Mouse (Mus musculus) Patski (cell line): ENCODE results near the gene Rex1bd. TPM values are rescaled to one million over a fixed set of nuclear protein-coding genes. Genes with fewer than 3 reads are reported as not detected.
A peak's percentile ranks its signal among the peaks of the same experiment; 100 is the strongest.

ENCODE experiments used
- ATAC-seq: fragments of 100-300 bp; one replicate; pipeline ENCODE4 v1.8.0; 2021
- CTCF ChIA-PET: fragments of 350-600 bp; sonication (Branson Sonifier 250); formaldehyde crosslinking; loops from one replicate; lab custom pipeline; 2022; ENCODE audit warnings: inconsistent platforms; lab: Charles Lee
- POLR2A ChIA-PET: fragments of 350-600 bp; sonication (Branson Sonifier 250); formaldehyde crosslinking; loops from one replicate; lab custom pipeline; 2022; ENCODE audit warnings: antibody characterized with exemption, inconsistent platforms; lab: Charles Lee
- DNase-seq: peaks from one replicate; pipeline ENCODE4 v3.0.0-alpha.2; 2011; ENCODE audit warnings: low read depth, low spot score
- H3K27me3 ChIP-seq: fragments of 371-371 bp; one replicate; pipeline ENCODE4 v1.5.1; 2021
- CTCF ChIP-seq: fragments of 100-300 bp; IDR thresholded peaks from one replicate; pipeline ENCODE4 v1.5.1; 2021
- in situ Hi-C: fragments of 300-500 bp; cut with MboI; formaldehyde crosslinking; loops from 3 replicates; pipeline ENCODE4 v1.11.1; 2018; ENCODE audit warnings: low pct_unique_long_range_greater_than_20kb, mixed read lengths
- polyA plus RNA-seq: library from polyadenylated mRNA; unstranded; gene quantifications from one replicate; pipeline ENCODE4 v1.2.3, GENCODE M21; 2021

Rex1bd gene
- polyA plus RNA-seq, 1 experiment from 2014 or later = 93.9 TPM

- CTCF ChIA-PET = interaction anchor here (1.1 kb wide), 2 partner anchors 10 to 17 kb away, joined by 3 read pairs; no protein-coding TSS in a partner anchor
- DNase-seq = no peak
- POLR2A ChIA-PET = interaction anchor here (0.7 to 1.3 kb wide), 4 partner anchors 12 to 30 kb away, joined by 3 to 7 read pairs (median 4); no protein-coding TSS in a partner anchor
- no peak for TF ChIP-seq CTCF
- H3K27me3 ChIP-seq = no peaks in the 10 kb centered on the region
- ATAC-seq = no peak
- in situ Hi-C loops = no loop called here
Observed at GRCm38 (mm10) chr8:70541081-70541480, 34.5 kb upstream of the Rex1bd start.

GRCm38 (mm10) chr8:70540507-70541071, 34.0 kb upstream of the Rex1bd start:
- in situ Hi-C loops = no loop called here
- no peak for DNase-seq
- H3K27me3 ChIP-seq = no peaks in the 10 kb centered on the region
- CTCF ChIA-PET = no interaction called here
- TF ChIP-seq CTCF = no peak
- ATAC-seq = peak; percentile 7
- POLR2A ChIA-PET = interaction anchor here (0.8 to 4.2 kb wide), 6 partner anchors 10 to 69 kb away, joined by 3 to 24 read pairs (median 4); partner anchors contain the start of genes Fkbp8, Kxd1, Ssbp4 and Uba52

GRCm38 (mm10) chr8:70540013-70540506, 33.5 kb upstream of the Rex1bd start:
- in situ Hi-C loops = no loop called here
- ChIA-PET POLR2A (interaction anchor here (0.8 to 4.2 kb wide), 5 partner anchors 10 to 70 kb away, joined by 4 to 24 read pairs (median 5); partner anchors contain the start of genes Fkbp8, Kxd1, Ssbp4 and Uba52), CTCF (no interaction called here)
- H3K27me3 ChIP-seq = no peaks in the 10 kb centered on the region
- ATAC-seq (no peak), DNase-seq (no peak)
- TF ChIP-seq CTCF = no peak

- ChIA-PET CTCF (interaction anchor here (1.4 to 4.1 kb wide), 2 partner anchors 12 to 71 kb away, joined by 4 to 20 read pairs; partner anchors contain the start of genes Fkbp8 and Kxd1), POLR2A (interaction anchor here (0.8 to 4.2 kb wide), 6 partner anchors 11 to 71 kb away, joined by 3 to 24 read pairs (median 4); partner anchors contain the start of genes Fkbp8, Kxd1, Ssbp4 and Uba52)
- ATAC-seq (peak; percentile 84), DNase-seq (peak; percentile 95)
- no peaks in the 10 kb centered on the region for H3K27me3 ChIP-seq
- in situ Hi-C loops = no loop called here
- TF ChIP-seq CTCF = no peak
Observed at GRCm38 (mm10) chr8:70539077-70539813, 32.7 kb upstream of the Rex1bd start, which contains the start of gene Ell. Ell (plus strand) TSS chr8:70539457.

- peak; percentile 81 for DNase-seq
- in situ Hi-C loops = no loop called here
- ChIA-PET CTCF (interaction anchor here (1.4 to 4.1 kb wide), 2 partner anchors 11 to 72 kb away, joined by 4 to 20 read pairs; partner anchors contain the start of genes Fkbp8 and Kxd1), POLR2A (interaction anchor here (1.3 to 4.2 kb wide), 3 partner anchors 11 to 71 kb away, joined by 3 to 24 read pairs (median 15); partner anchors contain the start of genes Fkbp8, Kxd1 and Uba52)
- TF ChIP-seq CTCF = no peak
- ATAC-seq = peak; percentile 41
- H3K27me3 ChIP-seq = no peaks in the 10 kb centered on the region
Observed at GRCm38 (mm10) chr8:70538633-70539076, 32.1 kb upstream of the Rex1bd start.

GRCm38 (mm10) chr8:70538024-70538579, 31.6 kb upstream of the Rex1bd start:
- in situ Hi-C loops = no loop called here
- DNase-seq = no peak
- POLR2A ChIA-PET = interaction anchor here (1.3 to 4.2 kb wide), 3 partner anchors 10 to 72 kb away, joined by 3 to 24 read pairs (median 15); partner anchors contain the start of genes Fkbp8, Kxd1 and Uba52
- no peak for TF ChIP-seq CTCF
- CTCF ChIA-PET = interaction anchor here (1.4 to 4.1 kb wide), 2 partner anchors 11 to 72 kb away, joined by 4 to 20 read pairs; partner anchors contain the start of genes Fkbp8 and Kxd1
- ATAC-seq = no peak
- no peaks in the 10 kb centered on the region for H3K27me3 ChIP-seq

- CTCF ChIA-PET = interaction anchor here (4.1 kb wide), 1 partner anchor 9 kb away, joined by 20 read pairs; the partner anchor contains the start of genes Fkbp8 and Kxd1
- POLR2A ChIA-PET = no interaction called here
- ATAC-seq (no peak), DNase-seq (no peak)
- TF ChIP-seq CTCF = no peak
- in situ Hi-C loops = no loop called here
- no peaks in the 10 kb centered on the region for H3K27me3 ChIP-seq
Observed at GRCm38 (mm10) chr8:70535701-70536100, 29.1 kb upstream of the Rex1bd start.

- POLR2A ChIA-PET = no interaction called here
- DNase-seq = no peak
- CTCF ChIA-PET = no interaction called here
- no peaks in the 10 kb centered on the region for H3K27me3 ChIP-seq
- in situ Hi-C loops = no loop called here
- no peak for TF ChIP-seq CTCF
- no peak for ATAC-seq
Observed at GRCm38 (mm10) chr8:70535221-70535620, 28.7 kb upstream of the Rex1bd start.

- H3K27me3 ChIP-seq = no peaks in the 10 kb centered on the region
- ATAC-seq = no peak
- DNase-seq = no peak
- TF ChIP-seq CTCF = no peak
- CTCF ChIA-PET = no interaction called here
- POLR2A ChIA-PET = no interaction called here
- in situ Hi-C loops = no loop called here
Observed at GRCm38 (mm10) chr8:70534281-70534680, 27.7 kb upstream of the Rex1bd start.
